Mouse (Mus musculus): ENCODE measurements around the gene Mybbp1a. TPM values are rescaled to one million over a fixed set of nuclear protein-coding genes. Genes with fewer than 3 reads are reported as not detected.
"Not testable (repeated sequence)": the region's sequence is repeated elsewhere in the genome, so short reads cannot be mapped to it uniquely, and the experiment has no call there.

Gene Mybbp1a
- polyA plus RNA-seq, 1 experiment from 2014 or later, result 54.1 TPM

DNA sequence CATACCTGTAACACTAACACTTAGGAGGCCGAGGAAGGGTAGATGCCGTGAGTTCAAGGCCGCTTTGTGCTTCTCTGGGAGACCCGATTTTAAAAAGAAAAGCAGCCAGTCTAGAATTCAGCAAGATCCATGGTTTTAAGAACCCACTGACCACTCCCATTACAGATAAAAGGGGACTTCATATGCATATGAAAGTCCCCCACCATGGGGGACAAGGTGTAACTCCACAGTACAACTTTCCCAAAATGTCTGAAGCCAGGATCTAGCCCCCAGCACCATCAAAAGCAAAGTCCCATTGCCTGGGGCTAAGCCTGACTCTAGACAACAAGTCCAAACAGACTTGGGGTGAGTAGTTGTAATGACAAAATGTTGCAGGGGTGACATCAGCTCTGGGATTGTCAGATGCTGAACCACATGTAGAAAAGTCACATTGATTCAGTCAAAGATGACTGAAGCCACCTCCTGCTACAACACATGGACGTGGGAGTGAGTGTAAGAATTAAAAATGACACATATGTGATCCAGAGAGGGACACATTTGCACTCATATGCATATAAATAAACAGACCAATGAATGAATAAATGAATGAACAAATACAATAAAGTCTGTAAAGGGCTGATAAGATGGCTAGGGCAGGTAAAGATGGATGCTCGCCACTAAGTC is 20.6 kb upstream of the Mybbp1a start:
- H3K27ac ChIP-seq, result no peak overlapping the region
- DNase-seq (ENCODE audit: low spot score) (no peak), ATAC-seq (ENCODE audit: low FRiP score) (no peak)
- WGBS, result 79% methylated on average over 6 of the region's 6 CpGs
- H3K36me3 ChIP-seq (replicated peaks; ENCODE audit: control insufficient read depth, insufficient read depth), result no peaks in the 10 kb centered on the region
- H3K27me3 ChIP-seq (ENCODE audit: control insufficient read depth, insufficient read depth, low read length), result no peaks in the 10 kb centered on the region
- H3K4me1 ChIP-seq (replicated peaks; ENCODE audit: control insufficient read depth, insufficient read depth, low read length), result no peaks in the 10 kb centered on the region
- no peak overlapping the region for H3K4me3 ChIP-seq (replicated peaks; ENCODE audit: low read length)
- no peak overlapping the region for H3K9ac ChIP-seq
- H3K9me3 ChIP-seq (ENCODE audit: control insufficient read depth, low read length), result no peaks in the 10 kb centered on the region
- H3K4me2 ChIP-seq (replicated peaks), result no peak overlapping the region

DNA sequence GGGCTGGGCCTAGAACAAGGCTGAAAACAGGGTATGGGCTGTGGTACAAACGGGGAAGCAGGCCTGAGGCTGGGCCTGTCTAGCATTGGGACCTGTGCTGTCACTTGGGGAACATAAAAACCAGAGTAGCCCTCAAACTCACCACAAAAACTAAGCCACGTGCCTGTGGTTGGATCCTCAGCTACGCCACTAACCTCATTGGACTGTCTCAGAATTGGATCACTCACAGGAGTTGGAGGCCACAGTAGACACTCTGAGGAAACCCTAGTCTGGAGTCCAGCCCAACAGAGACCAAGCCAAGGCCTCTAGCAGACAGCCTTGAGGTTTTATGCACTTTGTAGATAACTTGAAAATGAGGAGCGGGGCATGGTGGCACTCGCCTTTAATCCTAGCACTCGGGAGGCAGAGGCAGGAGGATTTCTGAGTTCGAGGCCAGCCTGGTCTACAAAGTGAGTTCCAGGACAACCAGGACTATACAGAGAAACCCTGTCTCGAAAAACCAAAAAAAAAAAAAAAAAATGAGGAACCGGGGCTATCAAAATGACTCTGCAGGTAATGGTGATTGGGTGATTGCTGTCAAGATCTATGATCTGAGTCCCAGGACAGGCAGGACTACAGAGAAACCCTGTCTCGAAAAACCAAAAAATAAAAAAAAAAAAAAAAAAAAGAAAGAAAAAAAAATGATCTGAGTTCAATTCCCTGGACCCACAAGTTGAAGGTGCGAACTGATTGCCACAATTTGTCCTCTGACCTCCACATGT is 19.5 kb upstream of the Mybbp1a start:
- no peaks in the 10 kb centered on the region for H3K9me3 ChIP-seq (ENCODE audit: control insufficient read depth, low read length)
- ATAC-seq (ENCODE audit: low FRiP score), result no peak
- H3K36me3 ChIP-seq (replicated peaks; ENCODE audit: control insufficient read depth, insufficient read depth), result no peaks in the 10 kb centered on the region
- no peak overlapping the region for H3K4me3 ChIP-seq (replicated peaks; ENCODE audit: low read length)
- no peaks in the 10 kb centered on the region for H3K4me1 ChIP-seq (replicated peaks; ENCODE audit: control insufficient read depth, insufficient read depth, low read length)
- H3K9ac ChIP-seq, result no peak overlapping the region
- no peak overlapping the region for H3K27ac ChIP-seq
- H3K27me3 ChIP-seq (ENCODE audit: control insufficient read depth, insufficient read depth, low read length), result no peaks in the 10 kb centered on the region
- 93% methylated on average over 11 of the region's 11 CpGs for WGBS
- no peak overlapping the region for H3K4me2 ChIP-seq (replicated peaks)
- no peak for DNase-seq (ENCODE audit: low spot score)

GRCm38 (mm10) chr11:72423686-72424085 is 17.5 kb upstream of the Mybbp1a start:
- DNase-seq (ENCODE audit: low spot score), result no peak
- no peak overlapping the region for H3K9ac ChIP-seq
- no peak for ATAC-seq (ENCODE audit: low FRiP score)
- H3K4me2 ChIP-seq (replicated peaks), result no peak overlapping the region
- H3K4me1 ChIP-seq (replicated peaks; ENCODE audit: control insufficient read depth, insufficient read depth, low read length), result no peaks in the 10 kb centered on the region
- no peaks in the 10 kb centered on the region for H3K27me3 ChIP-seq (ENCODE audit: control insufficient read depth, insufficient read depth, low read length)
- no peaks in the 10 kb centered on the region for H3K9me3 ChIP-seq (ENCODE audit: control insufficient read depth, low read length)
- H3K27ac ChIP-seq, result no peak overlapping the region
- 89% methylated on average over 4 of the region's 4 CpGs for WGBS
- H3K4me3 ChIP-seq (replicated peaks; ENCODE audit: low read length), result no peak overlapping the region
- no peaks in the 10 kb centered on the region for H3K36me3 ChIP-seq (replicated peaks; ENCODE audit: control insufficient read depth, insufficient read depth)

- H3K27ac ChIP-seq, result no peak overlapping the region
- no peaks in the 10 kb centered on the region for H3K27me3 ChIP-seq (ENCODE audit: control insufficient read depth, insufficient read depth, low read length)
- no peaks in the 10 kb centered on the region for H3K9me3 ChIP-seq (ENCODE audit: control insufficient read depth, low read length)
- no peak overlapping the region for H3K9ac ChIP-seq
- H3K4me3 ChIP-seq (replicated peaks; ENCODE audit: low read length), result no peak overlapping the region
- DNase-seq (ENCODE audit: low spot score) (no peak), ATAC-seq (ENCODE audit: low FRiP score) (no peak)
- no peaks in the 10 kb centered on the region for H3K4me1 ChIP-seq (replicated peaks; ENCODE audit: control insufficient read depth, insufficient read depth, low read length)
- no peak overlapping the region for H3K4me2 ChIP-seq (replicated peaks)
- H3K36me3 ChIP-seq (replicated peaks; ENCODE audit: control insufficient read depth, insufficient read depth), result no peaks in the 10 kb centered on the region
Measured at GRCm38 (mm10) chr11:72425201-72425600, 16.0 kb upstream of the Mybbp1a start.

DNA sequence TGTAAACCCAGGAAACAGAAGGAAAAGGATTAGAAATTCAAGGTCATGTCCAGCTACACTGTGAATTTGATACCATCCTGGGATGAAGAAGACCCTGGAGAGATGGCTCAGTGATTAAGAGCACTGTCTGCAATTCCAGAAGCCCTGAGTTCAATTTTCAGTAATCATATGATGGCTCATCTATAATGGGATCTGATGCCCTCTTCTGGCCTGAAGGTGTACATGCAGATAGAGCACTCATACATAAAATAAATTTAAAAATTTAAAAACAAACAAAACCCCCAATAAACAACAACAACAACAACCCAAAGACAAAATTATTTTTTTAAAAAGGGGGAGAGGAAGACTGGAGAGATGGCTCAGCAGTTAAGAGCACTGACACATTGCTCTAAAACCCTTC is 14.3 kb upstream of the Mybbp1a start:
- Histone ChIP-seq H3K4me3 (replicated peaks; ENCODE audit: low read length) (no peak overlapping the region), H3K27ac (no peak overlapping the region), H3K4me1 (replicated peaks; ENCODE audit: control insufficient read depth, insufficient read depth, low read length) (no peaks in the 10 kb centered on the region), H3K4me2 (replicated peaks) (no peak overlapping the region), H3K27me3 (ENCODE audit: control insufficient read depth, insufficient read depth, low read length) (no peaks in the 10 kb centered on the region), H3K9me3 (ENCODE audit: control insufficient read depth, low read length) (no peaks in the 10 kb centered on the region), H3K36me3 (replicated peaks; ENCODE audit: control insufficient read depth, insufficient read depth) (no peaks in the 10 kb centered on the region), H3K9ac (no peak overlapping the region)
- DNase-seq (ENCODE audit: low spot score) (no peak), ATAC-seq (ENCODE audit: low FRiP score) (no peak)

DNA sequence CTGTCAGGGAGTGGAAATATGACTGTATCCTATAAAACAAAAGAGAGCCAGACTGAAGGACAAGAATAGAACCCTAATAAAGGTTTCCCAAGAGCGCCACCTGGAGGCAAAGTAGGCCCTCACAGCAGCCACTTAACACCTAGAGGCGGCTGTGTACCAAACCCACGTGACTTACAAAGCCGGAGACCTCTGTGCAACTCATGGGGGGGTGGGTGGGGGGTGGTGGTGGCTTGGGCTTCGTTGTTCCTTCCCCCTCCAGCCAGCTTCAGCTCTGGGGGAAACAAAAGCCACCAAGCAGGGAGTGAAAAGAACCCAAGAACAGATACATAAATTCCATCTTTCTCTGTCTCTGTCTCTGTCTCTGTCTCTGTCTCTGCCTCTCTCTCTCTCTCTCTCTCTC is 12.5 kb upstream of the Mybbp1a start:
- Histone ChIP-seq H3K27me3 (ENCODE audit: control insufficient read depth, insufficient read depth, low read length) (no peaks in the 10 kb centered on the region), H3K9ac (no peak overlapping the region), H3K4me1 (replicated peaks; ENCODE audit: control insufficient read depth, insufficient read depth, low read length) (no peaks in the 10 kb centered on the region), H3K9me3 (ENCODE audit: control insufficient read depth, low read length) (no peaks in the 10 kb centered on the region), H3K4me3 (replicated peaks; ENCODE audit: low read length) (no peak overlapping the region), H3K4me2 (replicated peaks) (no peak overlapping the region), H3K36me3 (replicated peaks; ENCODE audit: control insufficient read depth, insufficient read depth) (no peaks in the 10 kb centered on the region), H3K27ac (no peak overlapping the region)
- 2% methylated on average over 5 of the region's 5 CpGs for WGBS
- DNase-seq (ENCODE audit: low spot score) (peak; percentile 67), ATAC-seq (ENCODE audit: low FRiP score) (no peak)

DNA sequence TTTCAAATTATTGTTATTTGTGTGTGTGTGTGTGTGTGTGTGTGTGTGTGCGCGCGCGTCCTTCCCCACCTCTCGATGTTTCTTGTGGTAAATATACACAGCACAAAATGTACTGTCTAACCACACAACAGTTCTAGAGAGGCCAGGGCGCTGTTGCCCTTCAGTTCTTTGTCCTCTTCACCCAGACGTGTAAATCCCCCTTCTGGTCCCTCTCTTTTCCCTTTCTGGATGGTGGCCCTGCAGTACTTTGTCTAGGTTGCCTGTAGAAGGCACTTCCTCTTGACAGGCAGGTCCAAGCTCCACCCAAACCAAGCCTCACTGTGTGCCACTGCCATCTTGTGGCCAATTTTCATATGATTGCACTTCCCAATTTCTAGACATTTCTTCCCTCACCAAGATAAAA is 11.9 kb upstream of the Mybbp1a start:
- DNase-seq (ENCODE audit: low spot score) (peak; percentile 78), ATAC-seq (ENCODE audit: low FRiP score) (no peak; the same call in 1 of the 2 replicates)
- Histone ChIP-seq H3K9me3 (ENCODE audit: control insufficient read depth, low read length) (no peaks in the 10 kb centered on the region), H3K27me3 (ENCODE audit: control insufficient read depth, insufficient read depth, low read length) (no peaks in the 10 kb centered on the region), H3K4me2 (replicated peaks) (peak overlapping the region; percentile 24; the same call in 1 of the 2 replicates), H3K27ac (no peak overlapping the region), H3K4me1 (replicated peaks; ENCODE audit: control insufficient read depth, insufficient read depth, low read length) (no peaks in the 10 kb centered on the region), H3K36me3 (replicated peaks; ENCODE audit: control insufficient read depth, insufficient read depth) (no peaks in the 10 kb centered on the region), H3K4me3 (replicated peaks; ENCODE audit: low read length) (no peak overlapping the region), H3K9ac (no peak overlapping the region)
- 50% methylated on average over 7 of the region's 7 CpGs for WGBS

GRCm38 (mm10) chr11:72430311-72431068 is 10.7 kb upstream of the Mybbp1a start:
- H3K27me3 ChIP-seq (ENCODE audit: control insufficient read depth, insufficient read depth, low read length); H3K27ac ChIP-seq; DNase-seq (ENCODE audit: low spot score); ATAC-seq (ENCODE audit: low FRiP score); H3K4me3 ChIP-seq (replicated peaks; ENCODE audit: low read length); H3K9ac ChIP-seq; H3K9me3 ChIP-seq (ENCODE audit: control insufficient read depth, low read length); H3K4me1 ChIP-seq (replicated peaks; ENCODE audit: control insufficient read depth, insufficient read depth, low read length); H3K36me3 ChIP-seq (replicated peaks; ENCODE audit: control insufficient read depth, insufficient read depth); H3K4me2 ChIP-seq (replicated peaks): not testable (repeated sequence)
- WGBS, result 64% methylated on average over 9 of the region's 9 CpGs

DNA sequence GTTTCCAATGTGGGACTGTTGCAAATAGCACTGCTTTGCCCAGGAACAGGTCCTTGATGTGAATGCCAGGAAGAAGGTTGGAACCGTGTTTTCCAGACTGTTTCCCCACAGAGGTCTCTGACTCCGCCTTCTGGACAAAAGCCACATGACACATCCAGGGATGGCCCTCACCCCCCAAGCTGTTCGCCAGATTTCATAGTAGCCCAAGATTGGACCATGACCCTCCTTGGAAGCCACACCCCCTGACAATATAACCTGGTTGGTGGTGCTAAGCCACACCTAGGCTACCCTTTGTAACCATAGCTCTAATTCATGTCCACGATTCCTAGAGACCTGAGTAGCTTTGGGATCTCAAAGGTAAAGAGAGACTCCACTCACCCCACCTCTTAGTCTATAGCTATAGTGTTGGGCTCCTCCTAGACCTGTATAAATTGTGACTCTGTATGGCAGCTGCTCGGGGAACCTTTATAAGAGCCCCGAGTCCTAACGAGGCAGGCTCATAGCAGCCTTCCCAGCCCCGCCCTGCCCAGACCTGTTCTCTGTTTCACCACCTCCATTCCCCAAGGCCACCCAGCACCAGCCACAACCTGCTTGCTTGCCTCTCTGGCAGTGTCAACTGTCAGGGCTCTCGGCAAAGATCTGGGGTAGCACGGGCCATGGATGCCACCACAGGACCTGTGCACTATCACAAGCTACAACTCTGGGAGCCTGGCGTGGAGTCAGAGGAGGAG is 6.0 kb upstream of the Mybbp1a start, which contains the start of gene Ggt6:
Ggt6 (plus strand) TSS at position 564 of the 731 bp plus-strand sequence.
- no peak for DNase-seq (ENCODE audit: low spot score)
- no peak for ATAC-seq (ENCODE audit: low FRiP score)
- no peak within 1 kb of the TSS for H3K4me2 ChIP-seq (replicated peaks)
- H3K9me3 ChIP-seq (ENCODE audit: control insufficient read depth, low read length), result no peaks in the 10 kb centered on the region
- H3K4me3 ChIP-seq (replicated peaks; ENCODE audit: low read length), result no peak within 1 kb of the TSS
- no peak within 1 kb of the TSS for H3K9ac ChIP-seq
- H3K27ac ChIP-seq, result no peak within 1 kb of the TSS
- no peaks in the 10 kb centered on the region for H3K27me3 ChIP-seq (ENCODE audit: control insufficient read depth, insufficient read depth, low read length)
- 74% methylated on average over 11 of the region's 11 CpGs for WGBS
- no peaks in the 10 kb centered on the region for H3K36me3 ChIP-seq (replicated peaks; ENCODE audit: control insufficient read depth, insufficient read depth)
- no peaks in the 10 kb centered on the region for H3K4me1 ChIP-seq (replicated peaks; ENCODE audit: control insufficient read depth, insufficient read depth, low read length)

Measured in hindbrain, embryonic 14.5 days (tissue).